Mouse (Mus musculus) forebrain, embryonic 10.5 days (tissue): ENCODE measurements around the gene Erlin1. TPM values are rescaled to one million over a fixed set of nuclear protein-coding genes. Genes with fewer than 3 reads are reported as not detected.

Experiments
- DNase-seq: peaks from one replicate; pipeline ENCODE4 v3.0.0-alpha.2; 2017; ENCODE audit warnings: low spot score; ENCODE audit errors: extremely low spot score
- H3K27ac ChIP-seq: fragments of 300-500 bp; sonication (generic); 2 replicates; pipeline ENCODE4 v1.5.1; 2016; ENCODE audit warnings: mild to moderate bottlenecking
- H3K27me3 ChIP-seq: fragments of 300-500 bp; sonication (generic); 2 replicates; pipeline ENCODE4 v1.6.1; 2016; ENCODE audit warnings: mild to moderate bottlenecking; ENCODE audit not compliant: poor library complexity, severe bottlenecking
- H3K36me3 ChIP-seq: fragments of 300-500 bp; sonication (generic); replicated peaks from 2 replicates; pipeline ENCODE4 v1.6.1; 2016; ENCODE audit warnings: mild to moderate bottlenecking, moderate library complexity
- H3K4me1 ChIP-seq: fragments of 300-500 bp; sonication (generic); 2 replicates; pipeline ENCODE4 v1.6.1; 2016
- H3K4me3 ChIP-seq: fragments of 300-500 bp; sonication (generic); 2 replicates; pipeline ENCODE4 v1.5.1; 2016; ENCODE audit warnings: mild to moderate bottlenecking, moderate library complexity
- H3K9me3 ChIP-seq: fragments of 300-500 bp; sonication (generic); 2 replicates; pipeline ENCODE4 v1.6.1; 2016; ENCODE audit warnings: mild to moderate bottlenecking, moderate library complexity
- WGBS: fragments of 180-500 bp; shearing (Covaris S2); methylation state at CpG from one replicate; pipeline ENCODE4 v1.1.7; 2016; 5-methylcytosine and 5-hydroxymethylcytosine counted together
- polyA plus RNA-seq: library from polyadenylated mRNA; unstranded; fragments of >200 nt; fragmentation: Nextera tagmentation; extraction: Ambion mirVana; gene quantifications from 2 replicates; pipeline ENCODE4 v1.2.1, GENCODE M21; 2016

The Erlin1 gene
- polyA plus RNA-seq, 1 experiment from 2014 or later: 21.3 TPM

DNA sequence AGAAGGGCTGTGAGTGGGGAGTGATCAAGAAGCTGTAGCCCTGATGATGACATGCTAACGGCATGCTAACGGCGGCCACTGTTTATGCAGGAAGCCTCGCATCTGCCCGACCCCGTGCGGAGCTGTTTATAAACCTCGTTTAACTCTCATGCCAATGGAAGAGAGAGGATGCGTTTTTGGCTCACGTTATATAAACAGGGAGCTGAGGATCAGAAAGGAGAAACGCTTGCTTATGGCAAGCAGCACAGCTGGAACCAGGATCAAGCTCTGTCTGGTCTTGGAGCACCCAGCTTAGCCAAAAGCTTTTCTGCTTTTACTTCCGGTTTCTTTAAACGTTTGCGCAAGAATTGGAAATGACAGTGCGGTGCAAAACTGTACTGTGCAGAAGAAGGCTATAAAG lies 60.8 kb downstream of the Erlin1 start:
- 90% methylated on average over 15 of the region's 15 CpGs for WGBS
- H3K27me3 ChIP-seq: no peaks in the 10 kb centered on the region

DNA sequence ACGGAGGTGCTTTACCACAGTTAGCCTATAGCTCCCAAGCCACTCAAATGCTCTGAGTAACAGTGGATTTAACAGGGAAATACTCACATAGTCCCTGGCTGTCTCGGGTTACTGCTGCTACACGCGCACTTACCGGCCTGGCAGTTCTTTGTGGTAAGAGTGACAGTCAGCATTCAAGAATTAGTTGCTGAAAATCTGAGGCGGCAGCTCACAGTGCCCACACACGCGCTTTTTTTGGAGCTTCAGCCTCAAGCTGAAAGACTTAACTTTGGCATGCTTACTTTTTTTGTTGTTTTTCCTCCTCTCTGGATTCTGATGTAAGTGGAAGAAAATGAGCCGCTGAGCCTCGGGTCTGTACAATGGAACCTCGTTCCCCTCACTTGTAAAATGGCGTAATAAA lies 62.4 kb downstream of the Erlin1 start:
- peaks cover 6% of the 10 kb centered on the region; the same call in 1 of the 2 replicates for H3K4me1 ChIP-seq
- WGBS: 73% methylated on average over 12 of the region's 12 CpGs
- H3K27ac ChIP-seq: no peak overlapping the region
- no peaks in the 10 kb centered on the region for H3K9me3 ChIP-seq
- DNase-seq: no peak
- H3K4me3 ChIP-seq: no peak overlapping the region
- H3K36me3 ChIP-seq: no peaks in the 10 kb centered on the region
- no peaks in the 10 kb centered on the region for H3K27me3 ChIP-seq

More for the DNA sequence above, 60.8 kb downstream of the Erlin1 start:
- H3K4me3 ChIP-seq: no peak overlapping the region
- peaks cover 6% of the 10 kb centered on the region; the same call in 1 of the 2 replicates for H3K4me1 ChIP-seq
- no peak overlapping the region for H3K27ac ChIP-seq
- H3K36me3 ChIP-seq: no peaks in the 10 kb centered on the region
- no peak for DNase-seq
- no peaks in the 10 kb centered on the region for H3K9me3 ChIP-seq

DNA sequence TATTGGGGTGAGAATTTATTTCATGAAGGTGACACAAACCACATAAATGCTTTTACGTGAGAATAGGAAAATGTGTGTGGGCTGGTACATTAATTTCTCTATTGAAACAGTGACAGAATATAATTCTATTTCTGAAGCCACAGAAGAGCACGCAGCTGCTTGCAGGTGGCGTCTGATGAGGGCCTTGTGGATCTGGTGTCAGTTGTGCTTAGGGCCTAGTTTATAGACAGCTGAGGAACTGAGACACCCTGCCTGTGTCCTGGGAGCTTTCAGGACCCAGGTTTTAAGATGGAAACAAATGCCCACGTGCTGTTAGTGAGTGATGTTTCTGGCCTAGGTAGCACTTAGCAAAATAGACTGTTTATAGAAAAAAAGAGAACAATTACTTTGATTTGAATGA lies 64.6 kb downstream of the Erlin1 start:
- no peaks in the 10 kb centered on the region for H3K36me3 ChIP-seq
- no peaks in the 10 kb centered on the region for H3K27me3 ChIP-seq
- DNase-seq: no peak
- H3K9me3 ChIP-seq: no peaks in the 10 kb centered on the region
- peaks cover 6% of the 10 kb centered on the region; the same call in 1 of the 2 replicates for H3K4me1 ChIP-seq
- 84% methylated on average over 4 of the region's 4 CpGs for WGBS
- no peak overlapping the region for H3K4me3 ChIP-seq
- no peak overlapping the region for H3K27ac ChIP-seq

DNA sequence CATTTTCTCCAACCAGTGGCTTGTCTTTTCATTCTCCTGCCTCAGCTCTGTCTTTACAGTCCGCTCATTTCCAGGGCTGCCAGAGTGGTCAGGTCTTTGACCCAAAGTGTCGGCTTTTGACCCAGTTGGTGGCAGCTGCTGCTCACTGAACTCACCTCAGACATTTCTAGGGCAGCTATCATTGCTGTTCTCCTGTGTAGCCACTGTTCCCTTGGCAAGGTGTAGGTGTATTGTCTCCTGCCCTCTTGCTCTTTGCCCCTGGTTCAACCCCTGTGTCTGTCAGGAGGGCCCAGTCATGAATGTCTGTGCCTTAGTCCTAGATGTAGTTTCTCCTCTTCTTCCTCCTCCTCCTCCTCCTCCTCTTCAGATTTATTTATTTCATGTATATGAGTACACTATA lies 65.3 kb downstream of the Erlin1 start:
- H3K4me3 ChIP-seq: no peak overlapping the region
- DNase-seq: no peak
- 81% methylated on average over 2 of the region's 2 CpGs for WGBS

DNA sequence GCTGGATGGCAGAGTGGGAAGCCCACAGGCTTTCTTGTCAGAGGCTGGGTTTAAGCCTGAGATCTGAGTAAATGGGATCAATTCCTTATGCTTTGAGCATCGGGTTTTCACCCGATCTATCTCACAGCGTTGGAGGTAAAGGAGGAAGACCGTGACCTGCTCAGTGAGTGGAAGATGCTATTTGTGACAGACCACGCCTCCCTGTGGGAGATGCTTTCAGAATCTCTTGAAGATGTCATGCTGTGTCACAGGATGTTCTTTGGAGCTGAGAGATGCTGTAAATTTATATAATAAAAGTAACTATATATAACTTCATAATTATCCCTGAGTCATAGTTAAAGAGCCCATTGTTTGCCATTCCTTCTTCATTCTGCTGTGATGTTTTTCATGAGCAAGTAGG lies 68.9 kb downstream of the Erlin1 start:
- Histone ChIP-seq H3K36me3 (no peaks in the 10 kb centered on the region), H3K4me3 (no peak overlapping the region), H3K27me3 (no peaks in the 10 kb centered on the region), H3K9me3 (no peaks in the 10 kb centered on the region), H3K4me1 (no peaks in the 10 kb centered on the region), H3K27ac (no peak overlapping the region)
- 72% methylated on average over 5 of the region's 5 CpGs for WGBS
- DNase-seq: no peak

More for the DNA sequence above, 65.3 kb downstream of the Erlin1 start:
- H3K36me3 ChIP-seq: no peaks in the 10 kb centered on the region
- no peaks in the 10 kb centered on the region for H3K9me3 ChIP-seq
- H3K27ac ChIP-seq: no peak overlapping the region
- no peaks in the 10 kb centered on the region for H3K27me3 ChIP-seq
- peaks cover 6% of the 10 kb centered on the region; the same call in 1 of the 2 replicates for H3K4me1 ChIP-seq

DNA sequence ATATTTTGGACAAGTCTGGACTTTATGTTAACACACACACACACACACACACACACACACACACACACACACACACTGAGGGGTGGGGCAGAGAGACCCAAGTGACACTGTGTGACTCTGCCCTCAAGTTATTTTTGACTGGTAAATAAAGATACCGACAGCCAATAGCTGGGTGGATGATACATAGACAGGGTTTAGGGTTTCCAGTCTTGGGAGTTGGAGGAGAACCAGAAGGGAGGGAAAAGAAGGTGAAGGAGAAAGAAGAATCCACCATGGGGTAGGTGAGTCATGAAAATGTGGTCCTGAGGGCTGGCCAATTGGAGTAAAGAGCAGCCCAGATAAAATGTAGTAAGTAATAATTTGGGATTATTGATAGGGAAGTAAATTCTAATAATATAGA lies 69.5 kb downstream of the Erlin1 start:
- H3K4me1 ChIP-seq: no peaks in the 10 kb centered on the region
- H3K27ac ChIP-seq: no peak overlapping the region
- DNase-seq: no peak
- no peaks in the 10 kb centered on the region for H3K27me3 ChIP-seq
- no peak overlapping the region for H3K4me3 ChIP-seq
- no peaks in the 10 kb centered on the region for H3K9me3 ChIP-seq
- WGBS: 89% methylated on average over 1 of the region's 1 CpGs
- no peaks in the 10 kb centered on the region for H3K36me3 ChIP-seq

DNA sequence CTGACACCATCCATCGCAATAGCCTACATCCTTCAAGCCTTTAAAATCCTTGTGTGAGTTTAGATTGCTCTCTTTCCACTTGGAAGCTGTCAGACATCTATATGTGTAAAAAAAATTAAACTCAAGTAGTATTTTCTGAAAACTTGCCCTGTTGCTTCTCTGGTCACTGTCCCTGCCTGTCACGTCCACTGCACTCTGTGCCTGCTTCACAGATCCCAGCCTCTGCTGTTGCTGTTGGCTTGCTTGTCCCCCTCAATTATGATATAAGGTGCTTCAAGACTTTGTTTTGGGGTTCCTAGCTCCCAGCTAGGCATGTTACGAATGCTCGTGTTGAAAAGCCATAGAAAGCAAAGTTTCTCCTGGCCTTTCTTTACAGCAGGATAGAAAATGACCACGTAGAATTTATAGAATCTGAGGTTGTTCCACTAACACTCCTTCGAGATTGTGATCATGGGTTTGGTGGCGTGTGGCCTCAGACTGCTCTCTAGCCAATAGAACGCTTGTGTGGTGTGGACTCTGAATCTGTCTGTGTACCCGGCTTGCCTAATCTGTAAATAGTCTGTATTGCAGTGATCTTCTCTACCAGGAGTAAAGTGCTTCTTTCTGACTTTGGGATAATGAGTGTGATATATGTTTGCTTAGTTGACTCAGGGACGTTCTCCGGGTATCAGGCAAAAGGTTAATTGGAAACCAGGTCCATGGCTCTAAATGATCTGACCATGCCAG lies 70.6 kb downstream of the Erlin1 start:
- Histone ChIP-seq H3K27me3 (no peaks in the 10 kb centered on the region), H3K9me3 (no peaks in the 10 kb centered on the region), H3K4me1 (no peaks in the 10 kb centered on the region), H3K36me3 (no peaks in the 10 kb centered on the region), H3K27ac (no peak overlapping the region), H3K4me3 (no peak overlapping the region)
- DNase-seq: no peak
- WGBS: 87% methylated on average over 11 of the region's 11 CpGs

DNA sequence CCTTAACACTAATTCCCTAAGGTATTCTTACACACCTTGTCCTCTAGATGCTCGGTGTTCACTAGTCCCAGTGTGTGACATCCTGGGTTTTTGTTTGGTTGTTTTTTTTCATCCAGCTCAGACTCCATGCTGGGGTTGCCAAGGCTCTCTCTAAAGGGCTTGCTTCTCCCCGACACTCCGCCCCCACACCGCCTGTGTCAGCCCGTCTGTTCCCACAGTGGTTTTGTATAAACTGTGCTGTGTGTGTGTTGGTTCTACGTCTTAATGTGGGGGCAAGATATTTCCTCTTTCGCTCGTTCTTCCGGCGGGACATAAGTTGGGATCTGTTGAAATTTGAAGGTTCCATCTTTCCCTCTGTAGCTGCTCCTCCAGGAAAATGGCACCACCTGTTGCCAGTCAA lies 71.5 kb downstream of the Erlin1 start:
- Histone ChIP-seq H3K36me3 (no peaks in the 10 kb centered on the region), H3K27ac (no peak overlapping the region), H3K9me3 (no peaks in the 10 kb centered on the region), H3K4me3 (no peak overlapping the region), H3K4me1 (no peaks in the 10 kb centered on the region), H3K27me3 (no peaks in the 10 kb centered on the region)
- 92% methylated on average over 10 of the region's 10 CpGs for WGBS
- no peak for DNase-seq

DNA sequence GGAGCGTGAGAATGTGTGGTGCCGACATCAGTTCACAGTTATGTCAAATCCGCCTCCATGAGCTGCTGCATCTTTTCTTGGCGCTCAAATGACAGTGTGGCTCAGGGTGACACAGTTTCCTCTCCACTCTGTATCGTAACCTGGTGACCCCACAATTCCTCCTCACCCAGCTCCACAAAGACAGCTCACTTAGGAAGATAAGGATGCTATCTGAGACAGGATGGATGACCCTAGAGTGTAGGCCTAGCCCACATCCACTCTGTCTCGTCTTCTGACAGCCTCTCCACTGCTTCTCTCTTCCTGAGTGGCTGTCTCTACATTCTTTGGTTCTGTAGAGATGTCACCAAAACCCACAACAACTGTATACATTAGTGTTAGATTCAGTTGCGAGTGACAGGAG lies 74.2 kb downstream of the Erlin1 start:
- Histone ChIP-seq H3K27ac (no peak overlapping the region), H3K36me3 (no peaks in the 10 kb centered on the region), H3K4me3 (no peak overlapping the region), H3K4me1 (no peaks in the 10 kb centered on the region), H3K9me3 (no peaks in the 10 kb centered on the region), H3K27me3 (no peaks in the 10 kb centered on the region)
- 88% methylated on average over 7 of the region's 7 CpGs for whole genome bisulfite sequencing
- no peak for DNase-seq

DNA sequence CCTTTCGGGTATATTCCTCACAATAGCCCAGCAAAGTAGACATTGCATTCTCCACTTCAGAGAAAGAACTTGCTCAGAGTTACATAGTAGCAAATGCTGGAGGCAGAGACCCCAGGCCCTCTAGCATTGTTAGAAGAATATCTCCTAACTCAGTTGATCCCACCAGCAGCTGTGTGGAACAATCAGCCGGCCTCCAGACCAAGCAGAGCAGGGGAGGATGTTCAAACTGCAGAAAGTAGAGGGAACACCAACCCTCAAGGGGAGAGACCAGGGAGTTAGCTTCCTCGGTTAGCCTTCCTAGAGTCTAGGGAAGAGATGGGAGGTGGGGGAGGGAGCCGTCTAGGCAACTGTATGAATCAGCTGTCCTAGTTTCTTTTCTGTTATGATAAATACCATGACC lies 77.1 kb downstream of the Erlin1 start:
- WGBS: 73% methylated on average over 4 of the region's 4 CpGs
- Histone ChIP-seq H3K27ac (no peak overlapping the region), H3K4me3 (no peak overlapping the region), H3K36me3 (no peaks in the 10 kb centered on the region), H3K27me3 (peaks cover 1% of the 10 kb centered on the region; the same call in 1 of the 2 replicates), H3K4me1 (no peaks in the 10 kb centered on the region), H3K9me3 (no peaks in the 10 kb centered on the region)
- no peak for DNase-seq

DNA sequence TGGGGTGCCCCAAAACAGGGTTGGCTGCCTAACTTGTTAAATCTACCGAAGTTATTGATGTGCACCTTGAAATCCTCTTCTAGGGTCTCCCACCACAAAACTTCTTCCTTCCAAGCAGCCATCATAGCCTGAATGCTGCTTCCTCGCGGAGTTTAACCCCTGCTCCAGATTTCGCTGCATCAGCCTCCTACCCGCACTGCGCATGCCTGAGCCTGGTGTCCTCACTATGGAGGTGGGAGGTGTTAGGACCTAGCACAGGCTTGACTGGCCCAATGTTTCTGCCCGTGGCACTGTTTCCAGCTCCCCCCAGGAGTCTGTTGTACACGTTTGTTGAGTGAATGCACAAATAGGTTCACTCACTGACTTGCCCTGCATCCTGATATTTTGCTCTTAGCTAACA lies 79.2 kb downstream of the Erlin1 start:
- 87% methylated on average over 8 of the region's 8 CpGs for WGBS
- no peak overlapping the region for H3K4me3 ChIP-seq
- no peaks in the 10 kb centered on the region for H3K36me3 ChIP-seq
- peaks cover 10% of the 10 kb centered on the region for H3K4me1 ChIP-seq
- no peaks in the 10 kb centered on the region for H3K9me3 ChIP-seq
- H3K27me3 ChIP-seq: peaks cover 21% of the 10 kb centered on the region
- no peak overlapping the region for H3K27ac ChIP-seq
- no peak for DNase-seq

DNA sequence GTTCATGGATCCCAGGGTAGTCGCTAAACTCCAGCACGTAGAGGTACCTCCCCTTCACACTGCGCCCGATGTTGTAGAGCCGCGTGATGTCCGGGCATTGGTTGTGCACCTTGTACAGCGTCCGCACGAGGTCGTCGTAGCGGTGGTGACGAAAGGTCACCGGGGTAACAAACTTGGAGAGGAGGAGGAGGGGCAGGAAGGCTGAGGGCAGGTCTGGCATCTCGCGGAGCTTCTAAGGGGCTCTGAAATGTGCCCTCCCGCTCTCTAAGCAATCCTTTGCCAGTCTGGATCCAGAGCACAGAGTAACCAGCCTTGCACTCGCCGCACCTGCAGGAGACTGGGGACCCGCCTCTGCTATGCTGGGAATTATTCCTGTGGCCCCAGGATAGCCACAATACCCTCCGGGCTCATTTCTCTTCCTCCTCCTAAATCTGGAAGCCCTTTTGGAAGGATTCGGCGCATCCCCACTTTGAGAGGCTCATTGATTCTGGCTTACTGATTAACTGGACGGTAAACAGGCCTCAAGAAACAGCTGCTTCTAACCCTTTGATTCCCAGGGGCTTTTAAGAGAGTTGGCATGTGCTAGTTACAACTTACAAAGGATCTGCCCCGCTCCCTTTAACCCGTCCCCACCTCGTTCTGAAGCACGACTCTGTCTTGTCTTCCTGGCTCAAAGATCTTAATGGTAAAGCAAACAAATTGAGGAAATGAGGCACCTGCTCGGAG lies 83.4 kb downstream of the Erlin1 start, which contains the start of gene Cpn1:
Cpn1 (minus strand) TSS at position 488 of the 726 bp plus-strand sequence.
- DNase-seq: no peak
- H3K4me3 ChIP-seq: peak within 1 kb of the TSS; percentile 33

More for the DNA sequence above, 83.4 kb downstream of the Erlin1 start, which contains the start of gene Cpn1:
- Histone ChIP-seq H3K27ac (peak within 1 kb of the TSS; percentile 16; the same call in 1 of the 2 replicates), H3K27me3 (peaks cover 26% of the 10 kb centered on the region), H3K36me3 (no peaks in the 10 kb centered on the region), H3K4me1 (peaks cover 14% of the 10 kb centered on the region), H3K9me3 (no peaks in the 10 kb centered on the region)
- WGBS: 14% methylated on average over 30 of the region's 30 CpGs
